Mouse (Mus musculus) embryonic facial prominence, embryonic 14.5 days (tissue): ENCODE data around the gene Nub1. TPM values are rescaled to one million over a fixed set of nuclear protein-coding genes. Genes with fewer than 3 reads are reported as not detected.

ENCODE experiments used
- ATAC-seq: fragments of 200-750 bp; cut with Nextera tagmentation; 2 replicates; pipeline ENCODE4 v1.8.0; 2017; ENCODE audit warnings: low read depth, moderate number of reproducible peaks, moderate TSS enrichment
- DNase-seq: peaks from one replicate; pipeline ENCODE4 v3.0.0-alpha.2; 2015; ENCODE audit warnings: low spot score
- H3K27ac ChIP-seq: fragments of 300-500 bp; sonication (generic); replicated peaks from 2 replicates; pipeline ENCODE4 v1.5.1; 2014; ENCODE audit warnings: low read depth, mild to moderate bottlenecking, low read length, moderate library complexity
- H3K27me3 ChIP-seq: fragments of 300-500 bp; sonication (generic); replicated peaks from 2 replicates; pipeline ENCODE4 v1.6.1; 2014; ENCODE audit warnings: low read length; ENCODE audit not compliant: control insufficient read depth, insufficient read depth
- H3K36me3 ChIP-seq: fragments of 300-500 bp; sonication (generic); 2 replicates; pipeline ENCODE4 v1.6.1; 2014; ENCODE audit warnings: low read length, mixed read lengths; ENCODE audit not compliant: control insufficient read depth, insufficient read depth
- H3K4me1 ChIP-seq: fragments of 300-500 bp; sonication (generic); 2 replicates; pipeline ENCODE4 v1.6.1; 2014; ENCODE audit warnings: antibody characterized with exemption, low read length; ENCODE audit not compliant: control insufficient read depth, insufficient read depth
- H3K4me2 ChIP-seq: fragments of 300-500 bp; sonication (generic); 2 replicates; pipeline ENCODE4 v1.6.1; 2014; ENCODE audit warnings: low read depth, mild to moderate bottlenecking, low read length, moderate library complexity, mixed read lengths
- H3K4me3 ChIP-seq: fragments of 300-500 bp; sonication (generic); 2 replicates; pipeline ENCODE4 v1.5.1; 2014; ENCODE audit warnings: low read depth, mild to moderate bottlenecking, low read length
- H3K9ac ChIP-seq: fragments of 300-500 bp; sonication (generic); 2 replicates; pipeline ENCODE4 v1.6.1; 2014; ENCODE audit warnings: low read depth, mild to moderate bottlenecking, low read length, moderate library complexity, mixed read lengths
- H3K9me3 ChIP-seq: fragments of 300-500 bp; sonication (generic); 2 replicates; pipeline ENCODE4 v1.6.1; 2016; ENCODE audit warnings: low read length; ENCODE audit not compliant: control insufficient read depth
- WGBS: fragments of 180-500 bp; shearing (Covaris S2); extraction: QIAGEN DNeasy Blood & Tissue Kit; methylation state at CpG from one replicate; pipeline ENCODE4 v1.1.7; 2014; 5-methylcytosine and 5-hydroxymethylcytosine counted together
- polyA plus RNA-seq: library from polyadenylated mRNA; unstranded; fragments of >200 nt; fragmentation: Nextera tagmentation; extraction: Ambion mirVana; gene quantifications from 2 replicates; pipeline ENCODE4 v1.2.1, GENCODE M21; 2014

Gene Nub1
- 34.8 and 38.1 TPM in 2 replicates for polyA plus RNA-seq

- peak; percentile 99 for DNase-seq
- Histone ChIP-seq H3K9ac (peak within 1 kb of the TSS; percentile 91), H3K4me3 (peak within 1 kb of the TSS; percentile 98), H3K4me2 (peak within 1 kb of the TSS; percentile 62), H3K9me3 (no peaks in the 10 kb centered on the region), H3K4me1 (no peaks in the 10 kb centered on the region), H3K36me3 (peaks cover 13% of the 10 kb centered on the region), H3K27ac (peak within 1 kb of the TSS; percentile 94), H3K27me3 (no peaks in the 10 kb centered on the region)
- peak; percentile 96 for ATAC-seq
- under 1% methylated on average over 44 of the region's 53 CpGs for WGBS
Measured at GRCm38 (mm10) chr5:24685366-24686093, at the start of gene Nub1. TSS of gene Nub1 (plus strand) at chr5:24685532.

GRCm38 (mm10) chr5:24636987-24637386 is 48.3 kb upstream of the Nub1 start:
- H3K4me3 ChIP-seq, result no peak overlapping the region
- DNase-seq (peak; percentile 6), ATAC-seq (no peak)
- no peak overlapping the region for H3K27ac ChIP-seq
- no peaks in the 10 kb centered on the region for H3K27me3 ChIP-seq
- no peak overlapping the region for H3K9ac ChIP-seq
- no peaks in the 10 kb centered on the region for H3K4me1 ChIP-seq
- H3K9me3 ChIP-seq, result no peaks in the 10 kb centered on the region
- WGBS, result 64% methylated on average over 4 of the region's 4 CpGs
- no peaks in the 10 kb centered on the region for H3K36me3 ChIP-seq
- H3K4me2 ChIP-seq, result no peak overlapping the region

DNA sequence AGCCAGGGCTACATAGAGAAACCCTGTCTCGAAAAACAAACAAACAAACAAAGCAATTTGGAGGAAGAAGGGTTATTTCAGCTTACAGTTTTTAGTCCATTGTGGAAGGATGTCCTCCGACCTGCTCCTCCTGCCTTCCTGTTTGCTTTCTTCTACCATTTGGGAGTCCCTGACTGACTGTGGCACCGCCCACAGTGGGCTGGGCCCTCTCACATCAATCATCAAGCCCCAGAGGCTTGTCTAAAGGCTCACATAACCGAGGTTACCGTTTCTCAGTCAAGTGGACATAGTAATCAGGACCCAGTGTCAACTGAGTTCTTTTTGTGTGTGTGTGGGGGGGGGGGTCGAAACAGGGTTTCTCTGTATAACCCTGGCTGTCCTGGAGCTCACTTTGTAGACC is 47.2 kb upstream of the Nub1 start:
- no peaks in the 10 kb centered on the region for H3K9me3 ChIP-seq
- no peak overlapping the region for H3K27ac ChIP-seq
- no peaks in the 10 kb centered on the region for H3K27me3 ChIP-seq
- ATAC-seq, result no peak
- no peak overlapping the region for H3K4me3 ChIP-seq
- H3K9ac ChIP-seq, result no peak overlapping the region
- WGBS, result 44% methylated on average over 6 of the region's 6 CpGs
- no peak overlapping the region for H3K4me2 ChIP-seq
- no peaks in the 10 kb centered on the region for H3K36me3 ChIP-seq
- no peaks in the 10 kb centered on the region for H3K4me1 ChIP-seq
- no peak for DNase-seq

DNA sequence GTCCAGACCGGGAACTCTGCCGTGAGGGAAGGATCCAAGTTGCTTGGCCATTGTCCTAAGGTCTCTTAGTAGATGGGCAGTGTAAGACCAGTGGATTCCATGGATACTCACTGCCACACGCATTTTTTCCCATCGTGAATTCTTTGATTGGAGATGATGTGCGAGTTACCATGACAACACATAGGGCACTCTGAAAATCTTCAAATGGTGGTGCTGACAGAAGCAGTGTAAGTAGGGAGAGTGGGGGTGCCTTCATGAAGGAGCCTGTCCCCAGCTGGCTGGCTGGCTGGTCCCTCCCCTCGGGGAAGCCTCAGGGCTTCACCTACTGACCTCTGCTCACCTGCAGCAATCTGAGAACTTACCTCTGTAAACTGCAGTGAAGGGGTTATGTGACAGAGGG is 46.3 kb upstream of the Nub1 start:
- Histone ChIP-seq H3K27me3 (no peaks in the 10 kb centered on the region), H3K27ac (no peak overlapping the region), H3K9me3 (no peaks in the 10 kb centered on the region), H3K4me3 (no peak overlapping the region), H3K4me1 (no peaks in the 10 kb centered on the region), H3K9ac (no peak overlapping the region), H3K36me3 (no peaks in the 10 kb centered on the region), H3K4me2 (no peak overlapping the region)
- ATAC-seq (no peak), DNase-seq (no peak)
- 59% methylated on average over 6 of the region's 6 CpGs for WGBS

DNA sequence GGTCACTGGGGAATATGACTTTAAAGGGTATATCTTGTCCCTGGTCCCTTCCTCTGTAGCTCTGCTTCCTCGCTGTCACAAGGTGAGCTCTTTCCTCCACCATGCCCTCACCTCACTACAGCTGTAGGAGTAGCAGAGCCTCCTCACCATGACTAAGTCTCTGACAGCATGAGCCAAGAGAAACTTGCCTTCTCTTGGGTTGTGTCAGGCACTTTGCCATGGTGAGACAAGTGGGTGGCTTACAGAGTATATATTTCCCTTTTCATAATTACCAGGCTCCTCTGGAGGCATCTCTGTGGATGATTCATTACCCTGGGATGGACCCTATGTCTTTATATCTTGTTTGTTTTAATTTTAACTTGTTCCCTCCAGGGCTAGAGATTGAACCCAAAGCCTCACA is 39.9 kb upstream of the Nub1 start:
- WGBS, result 80% methylated on average over 1 of the region's 1 CpGs
- H3K9ac ChIP-seq, result no peak overlapping the region
- H3K4me2 ChIP-seq, result no peak overlapping the region
- no peaks in the 10 kb centered on the region for H3K27me3 ChIP-seq
- no peak overlapping the region for H3K4me3 ChIP-seq
- ATAC-seq (no peak), DNase-seq (no peak)
- H3K9me3 ChIP-seq, result no peaks in the 10 kb centered on the region
- no peaks in the 10 kb centered on the region for H3K4me1 ChIP-seq
- no peak overlapping the region for H3K27ac ChIP-seq
- H3K36me3 ChIP-seq, result no peaks in the 10 kb centered on the region

- Histone ChIP-seq H3K9ac (no peak overlapping the region), H3K27me3 (no peaks in the 10 kb centered on the region), H3K4me1 (no peaks in the 10 kb centered on the region), H3K9me3 (no peaks in the 10 kb centered on the region), H3K36me3 (no peaks in the 10 kb centered on the region), H3K4me3 (no peak overlapping the region), H3K27ac (no peak overlapping the region), H3K4me2 (no peak overlapping the region)
- ATAC-seq, result no peak
- DNase-seq, result no peak
- WGBS, result 64% methylated on average over 4 of the region's 4 CpGs
Measured at GRCm38 (mm10) chr5:24649231-24649630, 36.1 kb upstream of the Nub1 start.

DNA sequence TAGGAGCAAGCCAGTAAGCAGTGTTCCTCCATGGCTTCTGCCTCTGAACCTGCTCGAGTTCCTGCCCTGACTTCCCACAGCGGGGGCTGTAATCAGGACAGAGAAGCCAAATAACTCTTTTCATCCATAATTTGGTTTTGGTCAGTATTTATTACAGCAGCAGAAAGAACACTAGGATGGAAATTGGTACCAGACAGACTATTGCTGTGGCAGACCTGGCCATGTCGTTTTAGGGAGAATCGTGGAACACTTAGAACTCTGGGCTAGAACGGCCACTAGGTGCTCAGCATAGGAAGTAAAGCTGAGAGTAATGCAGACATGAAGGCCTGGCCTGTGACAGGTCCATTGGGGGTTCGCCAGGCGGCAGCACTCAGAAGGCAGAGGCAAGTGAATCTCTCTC is 35.6 kb upstream of the Nub1 start:
- H3K9me3 ChIP-seq, result no peaks in the 10 kb centered on the region
- H3K27ac ChIP-seq, result no peak overlapping the region
- H3K27me3 ChIP-seq, result no peaks in the 10 kb centered on the region
- WGBS, result 69% methylated on average over 7 of the region's 7 CpGs
- H3K36me3 ChIP-seq, result no peaks in the 10 kb centered on the region
- H3K4me3 ChIP-seq, result no peak overlapping the region
- ATAC-seq, result no peak
- H3K9ac ChIP-seq, result no peak overlapping the region
- DNase-seq, result no peak
- H3K4me1 ChIP-seq, result no peaks in the 10 kb centered on the region
- no peak overlapping the region for H3K4me2 ChIP-seq

- H3K27me3 ChIP-seq, result no peaks in the 10 kb centered on the region
- no peak overlapping the region for H3K4me2 ChIP-seq
- H3K36me3 ChIP-seq, result no peaks in the 10 kb centered on the region
- DNase-seq (no peak), ATAC-seq (no peak)
- H3K9me3 ChIP-seq, result no peaks in the 10 kb centered on the region
- no peak overlapping the region for H3K27ac ChIP-seq
- no peaks in the 10 kb centered on the region for H3K4me1 ChIP-seq
- WGBS, result 81% methylated on average over 6 of the region's 6 CpGs
- 0 out of 2 replicates have a peak overlapping the region, but pooled peaks have one; percentile 20 for H3K9ac ChIP-seq
- no peak overlapping the region for H3K4me3 ChIP-seq
Measured at GRCm38 (mm10) chr5:24651356-24651755, 34.0 kb upstream of the Nub1 start.
